Mouse (Mus musculus): ENCODE data around the gene Zfp867. TPM values are rescaled to one million over a fixed set of nuclear protein-coding genes. Genes with fewer than 3 reads are reported as not detected.

Zfp867 gene
- polyA plus RNA-seq (2012; rRNA removed) = 1.1 and 1.4 TPM in 2 replicates

GRCm38 (mm10) chr11:59472326-59472677 lies at the start of gene Zfp867:
Gene Zfp867, minus strand, starts transcription at chr11:59472474.
- Histone ChIP-seq H3K27ac (ENCODE audit: control insufficient read depth, insufficient read depth, low read depth, low read length) (peak within 1 kb of the TSS; percentile 95), H3K4me1 (ENCODE audit: control insufficient read depth, insufficient read depth, low read length) (peaks cover 6% of the 10 kb centered on the region), H3K36me3 (ENCODE audit: control insufficient read depth, insufficient read depth, low read length) (no peaks in the 10 kb centered on the region), H3K4me3 (ENCODE audit: control insufficient read depth, low read depth, low read length) (peak within 1 kb of the TSS; percentile 95), H3K27me3 (ENCODE audit: control insufficient read depth, insufficient read depth, low read length) (no peaks in the 10 kb centered on the region)
- peak; percentile 77; the same call in 1 of the 2 replicates for TF ChIP-seq POLR2A (IDR thresholded peaks at IDR 0.05; ENCODE audit: control insufficient read depth, low read depth, low read length)
- no peak for TF ChIP-seq CTCF (IDR thresholded peaks at IDR 0.05; ENCODE audit: control insufficient read depth, insufficient read depth, insufficient replicate concordance, low read depth, low read length)

- Histone ChIP-seq H3K4me1 (ENCODE audit: control insufficient read depth, insufficient read depth, low read length) (peaks cover 6% of the 10 kb centered on the region), H3K27ac (ENCODE audit: control insufficient read depth, insufficient read depth, low read depth, low read length) (no peak overlapping the region), H3K4me3 (ENCODE audit: control insufficient read depth, low read depth, low read length) (no peak overlapping the region), H3K36me3 (ENCODE audit: control insufficient read depth, insufficient read depth, low read length) (no peaks in the 10 kb centered on the region), H3K27me3 (ENCODE audit: control insufficient read depth, insufficient read depth, low read length) (no peaks in the 10 kb centered on the region)
- no peak for TF ChIP-seq CTCF (IDR thresholded peaks at IDR 0.05; ENCODE audit: control insufficient read depth, insufficient read depth, insufficient replicate concordance, low read depth, low read length)
- no peak for TF ChIP-seq POLR2A (IDR thresholded peaks at IDR 0.05; ENCODE audit: control insufficient read depth, low read depth, low read length)
Measured at GRCm38 (mm10) chr11:59519741-59520495, 47.6 kb upstream of the Zfp867 start.

GRCm38 (mm10) chr11:59518226-59518625 lies 46.0 kb upstream of the Zfp867 start:
- Histone ChIP-seq H3K4me3 (ENCODE audit: control insufficient read depth, low read depth, low read length) (no peak overlapping the region; the same call in 1 of the 2 replicates), H3K27ac (ENCODE audit: control insufficient read depth, insufficient read depth, low read depth, low read length) (no peak overlapping the region), H3K36me3 (ENCODE audit: control insufficient read depth, insufficient read depth, low read length) (no peaks in the 10 kb centered on the region), H3K27me3 (ENCODE audit: control insufficient read depth, insufficient read depth, low read length) (no peaks in the 10 kb centered on the region), H3K4me1 (ENCODE audit: control insufficient read depth, insufficient read depth, low read length) (peaks cover 6% of the 10 kb centered on the region)
- TF ChIP-seq POLR2A (IDR thresholded peaks at IDR 0.05; ENCODE audit: control insufficient read depth, low read depth, low read length) (no peak), CTCF (IDR thresholded peaks at IDR 0.05; ENCODE audit: control insufficient read depth, insufficient read depth, insufficient replicate concordance, low read depth, low read length) (no peak)

GRCm38 (mm10) chr11:59517441-59517840 lies 45.2 kb upstream of the Zfp867 start:
- Histone ChIP-seq H3K4me3 (ENCODE audit: control insufficient read depth, low read depth, low read length) (no peak overlapping the region), H3K27ac (ENCODE audit: control insufficient read depth, insufficient read depth, low read depth, low read length) (no peak overlapping the region), H3K27me3 (ENCODE audit: control insufficient read depth, insufficient read depth, low read length) (no peaks in the 10 kb centered on the region), H3K4me1 (ENCODE audit: control insufficient read depth, insufficient read depth, low read length) (peaks cover 6% of the 10 kb centered on the region), H3K36me3 (ENCODE audit: control insufficient read depth, insufficient read depth, low read length) (no peaks in the 10 kb centered on the region)
- TF ChIP-seq CTCF (IDR thresholded peaks at IDR 0.05; ENCODE audit: control insufficient read depth, insufficient read depth, insufficient replicate concordance, low read depth, low read length) (no peak), POLR2A (IDR thresholded peaks at IDR 0.05; ENCODE audit: control insufficient read depth, low read depth, low read length) (no peak)

- TF ChIP-seq CTCF (IDR thresholded peaks at IDR 0.05; ENCODE audit: control insufficient read depth, insufficient read depth, insufficient replicate concordance, low read depth, low read length) (no peak), POLR2A (IDR thresholded peaks at IDR 0.05; ENCODE audit: control insufficient read depth, low read depth, low read length) (no peak)
- Histone ChIP-seq H3K4me3 (ENCODE audit: control insufficient read depth, low read depth, low read length) (no peak overlapping the region), H3K36me3 (ENCODE audit: control insufficient read depth, insufficient read depth, low read length) (no peaks in the 10 kb centered on the region), H3K4me1 (ENCODE audit: control insufficient read depth, insufficient read depth, low read length) (peaks cover 6% of the 10 kb centered on the region), H3K27me3 (ENCODE audit: control insufficient read depth, insufficient read depth, low read length) (no peaks in the 10 kb centered on the region), H3K27ac (ENCODE audit: control insufficient read depth, insufficient read depth, low read depth, low read length) (no peak overlapping the region)
Measured at GRCm38 (mm10) chr11:59514789-59515188, 42.5 kb upstream of the Zfp867 start.

- Histone ChIP-seq H3K27me3 (ENCODE audit: control insufficient read depth, insufficient read depth, low read length) (no peaks in the 10 kb centered on the region), H3K4me1 (ENCODE audit: control insufficient read depth, insufficient read depth, low read length) (peaks cover 6% of the 10 kb centered on the region; the same call in 1 of the 2 replicates), H3K36me3 (ENCODE audit: control insufficient read depth, insufficient read depth, low read length) (no peaks in the 10 kb centered on the region), H3K4me3 (ENCODE audit: control insufficient read depth, low read depth, low read length) (no peak overlapping the region), H3K27ac (ENCODE audit: control insufficient read depth, insufficient read depth, low read depth, low read length) (no peak overlapping the region)
- TF ChIP-seq POLR2A (IDR thresholded peaks at IDR 0.05; ENCODE audit: control insufficient read depth, low read depth, low read length) (no peak), CTCF (IDR thresholded peaks at IDR 0.05; ENCODE audit: control insufficient read depth, insufficient read depth, insufficient replicate concordance, low read depth, low read length) (no peak)
Measured at GRCm38 (mm10) chr11:59514381-59514780, 42.1 kb upstream of the Zfp867 start.

- no peaks in the 10 kb centered on the region for H3K27me3 ChIP-seq (ENCODE audit: control insufficient read depth, insufficient read depth, low read length)
- H3K4me1 ChIP-seq (ENCODE audit: control insufficient read depth, insufficient read depth, low read length) = peaks cover 6% of the 10 kb centered on the region; the same call in 1 of the 2 replicates
- no peak for TF ChIP-seq POLR2A (IDR thresholded peaks at IDR 0.05; ENCODE audit: control insufficient read depth, low read depth, low read length)
- H3K27ac ChIP-seq (ENCODE audit: control insufficient read depth, insufficient read depth, low read depth, low read length) = no peak overlapping the region
- no peaks in the 10 kb centered on the region for H3K36me3 ChIP-seq (ENCODE audit: control insufficient read depth, insufficient read depth, low read length)
- no peak overlapping the region for H3K4me3 ChIP-seq (ENCODE audit: control insufficient read depth, low read depth, low read length)
Measured at GRCm38 (mm10) chr11:59513556-59513955, 41.3 kb upstream of the Zfp867 start.
